Mouse (Mus musculus) neural tube, embryonic 15.5 days (tissue): ENCODE measurements at regions not wholly inside any gene's neighbourhood (a gene's known extent, or its start where the extent isn't known, plus 50 kb on each side); places are given as distances from the start of the nearest gene placed in this dataset.

ENCODE experiments used
- ATAC-seq: fragments of 200-750 bp; cut with Nextera tagmentation; 2 replicates; pipeline ENCODE4 v1.8.0; 2017; ENCODE audit warnings: mild to moderate bottlenecking, moderate TSS enrichment, moderate library complexity; ENCODE audit not compliant: low FRiP score
- H3K27ac ChIP-seq: fragments of 300-500 bp; sonication (generic); replicated peaks from 2 replicates; pipeline ENCODE4 v1.5.1; 2015; ENCODE audit warnings: mild to moderate bottlenecking, inconsistent platforms
- H3K27me3 ChIP-seq: fragments of 300-500 bp; sonication (generic); replicated peaks from 2 replicates; pipeline ENCODE4 v1.6.1; 2015; ENCODE audit warnings: inconsistent platforms
- H3K36me3 ChIP-seq: fragments of 300-500 bp; sonication (generic); 2 replicates; pipeline ENCODE4 v1.6.1; 2015; ENCODE audit warnings: inconsistent platforms
- H3K4me1 ChIP-seq: fragments of 300-500 bp; sonication (generic); 2 replicates; pipeline ENCODE4 v1.6.1; 2015; ENCODE audit warnings: inconsistent platforms
- H3K4me2 ChIP-seq: fragments of 300-500 bp; sonication (generic); 2 replicates; pipeline ENCODE4 v1.6.1; 2015; ENCODE audit warnings: inconsistent platforms, mild to moderate bottlenecking, moderate library complexity
- H3K4me3 ChIP-seq: fragments of 300-500 bp; sonication (generic); replicated peaks from 2 replicates; pipeline ENCODE4 v1.5.1; 2015; ENCODE audit warnings: mild to moderate bottlenecking, inconsistent platforms
- H3K9ac ChIP-seq: fragments of 300-500 bp; sonication (generic); replicated peaks from 2 replicates; pipeline ENCODE4 v1.6.1; 2015; ENCODE audit warnings: mild to moderate bottlenecking, inconsistent platforms
- H3K9me3 ChIP-seq: fragments of 300-500 bp; sonication (generic); replicated peaks from 2 replicates; pipeline ENCODE4 v1.6.1; 2016; ENCODE audit warnings: inconsistent platforms
- WGBS: fragments of 180-500 bp; shearing (Covaris S2); methylation state at CpG from one replicate; pipeline ENCODE4 v1.1.7; 2015; ENCODE audit warnings: mixed read lengths; 5-methylcytosine and 5-hydroxymethylcytosine counted together

GRCm38 (mm10) chr3:56397851-56398496 lies 214.5 kb upstream of the Nbea start:
- ATAC-seq = no peak
- no peaks in the 10 kb centered on the region for H3K27me3 ChIP-seq
- no peaks in the 10 kb centered on the region for H3K9me3 ChIP-seq
- no peak overlapping the region for H3K9ac ChIP-seq
- H3K27ac ChIP-seq = no peak overlapping the region
- WGBS = 94% methylated on average over 4 of the region's 4 CpGs
- H3K36me3 ChIP-seq = no peaks in the 10 kb centered on the region
- no peak overlapping the region for H3K4me3 ChIP-seq
- no peak overlapping the region for H3K4me2 ChIP-seq
- H3K4me1 ChIP-seq = no peaks in the 10 kb centered on the region

GRCm38 (mm10) chr3:56393134-56393533 lies 209.6 kb upstream of the Nbea start:
- Histone ChIP-seq H3K9me3 (no peaks in the 10 kb centered on the region), H3K4me2 (no peak overlapping the region), H3K36me3 (no peaks in the 10 kb centered on the region), H3K4me3 (no peak overlapping the region), H3K27me3 (no peaks in the 10 kb centered on the region), H3K27ac (no peak overlapping the region), H3K4me1 (no peaks in the 10 kb centered on the region), H3K9ac (no peak overlapping the region)
- ATAC-seq = no peak
- 61% methylated on average over 5 of the region's 5 CpGs for WGBS

GRCm38 (mm10) chr3:56380316-56380715 lies 196.8 kb upstream of the Nbea start:
- H3K9ac ChIP-seq = no peak overlapping the region
- no peak overlapping the region for H3K27ac ChIP-seq
- H3K36me3 ChIP-seq = no peaks in the 10 kb centered on the region
- ATAC-seq = no peak
- H3K27me3 ChIP-seq = no peaks in the 10 kb centered on the region
- H3K4me2 ChIP-seq = no peak overlapping the region
- H3K9me3 ChIP-seq = no peaks in the 10 kb centered on the region
- H3K4me1 ChIP-seq = no peaks in the 10 kb centered on the region
- no peak overlapping the region for H3K4me3 ChIP-seq

GRCm38 (mm10) chr3:56379500-56379899 lies 196.0 kb upstream of the Nbea start:
- 37% methylated on average over 3 of the region's 3 CpGs for WGBS
- no peak for ATAC-seq

GRCm38 (mm10) chr3:56362543-56362942 lies 179.0 kb upstream of the Nbea start:
- WGBS = 63% methylated on average over 2 of the region's 2 CpGs
- no peaks in the 10 kb centered on the region for H3K9me3 ChIP-seq
- no peaks in the 10 kb centered on the region for H3K4me1 ChIP-seq
- no peak overlapping the region for H3K9ac ChIP-seq
- H3K36me3 ChIP-seq = no peaks in the 10 kb centered on the region
- no peak overlapping the region for H3K4me3 ChIP-seq
- ATAC-seq = no peak
- no peak overlapping the region for H3K27ac ChIP-seq
- no peaks in the 10 kb centered on the region for H3K27me3 ChIP-seq
- H3K4me2 ChIP-seq = no peak overlapping the region

More at GRCm38 (mm10) chr3:56379500-56379899, 196.0 kb upstream of the Nbea start:
- Histone ChIP-seq H3K4me1 (no peaks in the 10 kb centered on the region), H3K4me2 (no peak overlapping the region), H3K36me3 (no peaks in the 10 kb centered on the region), H3K27ac (no peak overlapping the region), H3K4me3 (no peak overlapping the region), H3K27me3 (no peaks in the 10 kb centered on the region), H3K9me3 (no peaks in the 10 kb centered on the region), H3K9ac (no peak overlapping the region)

GRCm38 (mm10) chr3:56357035-56357701 lies 173.7 kb upstream of the Nbea start:
- Histone ChIP-seq H3K4me3 (no peak overlapping the region), H3K27ac (no peak overlapping the region), H3K36me3 (no peaks in the 10 kb centered on the region), H3K9me3 (no peaks in the 10 kb centered on the region), H3K9ac (no peak overlapping the region), H3K27me3 (no peaks in the 10 kb centered on the region), H3K4me1 (0 out of 2 replicates have a peak, but pooled peaks cover 4% of the 10 kb centered on the region), H3K4me2 (no peak overlapping the region)
- no peak; the same call in 1 of the 2 replicates for ATAC-seq
- WGBS = 45% methylated on average over 6 of the region's 6 CpGs

GRCm38 (mm10) chr3:56356163-56356882 lies 172.8 kb upstream of the Nbea start:
- Histone ChIP-seq H3K36me3 (no peaks in the 10 kb centered on the region), H3K9ac (no peak overlapping the region), H3K4me3 (no peak overlapping the region), H3K4me2 (no peak overlapping the region), H3K27me3 (no peaks in the 10 kb centered on the region), H3K9me3 (no peaks in the 10 kb centered on the region), H3K27ac (no peak overlapping the region), H3K4me1 (0 out of 2 replicates have a peak, but pooled peaks cover 4% of the 10 kb centered on the region)
- 59% methylated on average over 5 of the region's 5 CpGs for WGBS
- ATAC-seq = no peak; the same call in 1 of the 2 replicates
